Mouse (Mus musculus) kidney, embryonic 16.5 days (tissue): ENCODE measurements around the gene Muc1. TPM values are rescaled to one million over a fixed set of nuclear protein-coding genes. Genes with fewer than 3 reads are reported as not detected.

Experiments used
- ATAC-seq: fragments of 200-750 bp; cut with Nextera tagmentation; 2 replicates; pipeline ENCODE4 v1.8.0; 2017; ENCODE audit warnings: moderate TSS enrichment; ENCODE audit not compliant: low FRiP score, low TSS enrichment
- H3K27ac ChIP-seq: fragments of 300-500 bp; sonication (generic); 2 replicates; pipeline ENCODE4 v1.5.1; 2014; ENCODE audit warnings: low read length
- H3K27me3 ChIP-seq: fragments of 300-500 bp; sonication (generic); 2 replicates; pipeline ENCODE4 v1.6.1; 2014; ENCODE audit warnings: low read length, control low read depth, mixed read lengths; ENCODE audit not compliant: insufficient read depth
- H3K36me3 ChIP-seq: fragments of 300-500 bp; sonication (generic); 2 replicates; pipeline ENCODE4 v1.6.1; 2014; ENCODE audit warnings: low read length, control low read depth, mixed read lengths; ENCODE audit not compliant: insufficient read depth
- H3K4me1 ChIP-seq: fragments of 300-500 bp; sonication (generic); 2 replicates; pipeline ENCODE4 v1.6.1; 2014; ENCODE audit warnings: low read length, control low read depth, mixed read lengths; ENCODE audit not compliant: insufficient read depth
- H3K4me2 ChIP-seq: fragments of 300-500 bp; sonication (generic); replicated peaks from 2 replicates; pipeline ENCODE4 v1.6.1; 2014; ENCODE audit warnings: low read depth, low read length
- H3K4me3 ChIP-seq: fragments of 300-500 bp; sonication (generic); 2 replicates; pipeline ENCODE4 v1.5.1; 2014; ENCODE audit warnings: mild to moderate bottlenecking, low read length
- H3K9ac ChIP-seq: fragments of 300-500 bp; sonication (generic); replicated peaks from 2 replicates; pipeline ENCODE4 v1.6.1; 2014; ENCODE audit warnings: low read length
- H3K9me3 ChIP-seq: fragments of 300-500 bp; sonication (generic); 2 replicates; pipeline ENCODE4 v1.6.1; 2016; ENCODE audit warnings: low read length, control low read depth
- WGBS: fragments of 180-500 bp; shearing (Covaris S2); extraction: QIAGEN DNeasy Blood & Tissue Kit; methylation state at CpG from one replicate; pipeline ENCODE4 v1.1.7; 2014; 5-methylcytosine and 5-hydroxymethylcytosine counted together
- microRNA counts: library from miRNA; unstranded; fragments of <30 nt; microRNA quantifications from one replicate; lab custom pipeline; 2016
- microRNA-seq: library from miRNA; unstranded; fragments of <30 nt; microRNA quantifications from one replicate; pipeline ENCODE4, GENCODE M21; 2016
- polyA plus RNA-seq: library from polyadenylated mRNA; unstranded; fragments of >200 nt; fragmentation: Nextera tagmentation; extraction: Ambion mirVana; gene quantifications from 2 replicates; pipeline ENCODE4 v1.2.1, GENCODE M21; 2015

Muc1 gene
- polyA plus RNA-seq, 1 experiment from 2014 or later: 23.6 TPM

DNA sequence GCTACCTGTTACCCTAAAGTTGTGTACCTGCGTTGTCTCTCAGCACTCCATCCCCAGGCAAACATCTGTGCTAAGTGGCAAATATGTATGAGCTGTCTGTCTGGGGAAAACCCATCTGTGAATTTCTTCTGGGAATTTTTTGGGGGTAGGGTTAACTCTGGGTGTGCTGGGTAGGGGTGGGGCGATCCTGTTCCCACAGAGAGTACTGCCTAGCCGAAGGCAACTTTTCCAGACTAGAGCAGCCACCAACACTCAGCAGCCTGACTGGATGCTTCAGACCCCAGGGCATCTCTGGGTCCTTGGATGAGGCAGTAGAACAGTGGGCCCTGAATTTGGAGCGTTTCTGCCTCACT, 53.4 kb downstream of the Muc1 start:
- Histone ChIP-seq H3K4me2 (no peak overlapping the region), H3K27ac (no peak overlapping the region), H3K27me3 (no peaks in the 10 kb centered on the region), H3K4me3 (no peak overlapping the region), H3K4me1 (peaks cover 37% of the 10 kb centered on the region), H3K9ac (no peak overlapping the region), H3K9me3 (no peaks in the 10 kb centered on the region), H3K36me3 (no peaks in the 10 kb centered on the region)
- no peak for ATAC-seq
- 23% methylated on average over 4 of the region's 4 CpGs for WGBS

MicroRNA genes within 50 kb of the gene (microRNA counts, 519-probe panel; counts per million panel counts)
- 104 counts per million, percentile 35 among the panel's probes with 10 or more counts for microRNA mmu-miR-92b (lab: Ali Mortazavi, UCI)

Small RNA genes within 50 kb of the gene (microRNA-seq; reads per million reads assigned to microRNA genes)
- 230 reads per million, percentile 66 among the genes with 10 or more reads in this experiment for gene Mir92b

Other genes with a start within 250 kb of the Muc1 start
- gene Rusc1, start 135.7 kb upstream of the Muc1 start, polyA plus RNA-seq: 21.3 and 22.5 TPM in 2 replicates
- gene Gm43738, start 128.0 kb upstream of the Muc1 start, polyA plus RNA-seq: not detected in 2 replicates
- gene Fdps, start 127.1 kb upstream of the Muc1 start, polyA plus RNA-seq: 175 and 179 TPM in 2 replicates
- 4.7 and 5.0 TPM in 2 replicates for gene Pklr, start 92.9 kb upstream of the Muc1 start, polyA plus RNA-seq
- 1.8 and 2.0 TPM in 2 replicates for gene Hcn3, start 68.9 kb upstream of the Muc1 start, polyA plus RNA-seq
- 29.1 and 30.6 TPM in 2 replicates for gene Clk2, start 64.3 kb upstream of the Muc1 start, polyA plus RNA-seq
- 140 TPM in 2 replicates for gene Scamp3, start 51.6 kb upstream of the Muc1 start, polyA plus RNA-seq
- gene Fam189b, start 45.9 kb upstream of the Muc1 start, polyA plus RNA-seq: 43.6 and 51.2 TPM in 2 replicates
- gene Gba, start 26.1 kb upstream of the Muc1 start, polyA plus RNA-seq: 54.9 and 56.1 TPM in 2 replicates
- 18.2 and 18.4 TPM in 2 replicates for gene Thbs3, start 13.9 kb upstream of the Muc1 start, polyA plus RNA-seq
- gene Mtx1, start 2.0 kb upstream of the Muc1 start, polyA plus RNA-seq: 227 and 235 TPM in 2 replicates
- gene Krtcap2, start 16.9 kb downstream of the Muc1 start, polyA plus RNA-seq: 272 and 300 TPM in 2 replicates
- 4.7 and 6.0 TPM in 2 replicates for gene Trim46, start 17.3 kb downstream of the Muc1 start, polyA plus RNA-seq
- 127 and 146 TPM in 2 replicates for gene Dpm3, start 30.3 kb downstream of the Muc1 start, polyA plus RNA-seq
- 58.8 and 64.3 TPM in 2 replicates for gene Slc50a1, start 41.5 kb downstream of the Muc1 start, polyA plus RNA-seq
- gene Efna1, start 52.1 kb downstream of the Muc1 start, polyA plus RNA-seq: 81.9 and 86.7 TPM in 2 replicates
- 11.5 and 11.8 TPM in 2 replicates for gene Efna3, start 93.9 kb downstream of the Muc1 start, polyA plus RNA-seq
- gene Efna4, start 109.0 kb downstream of the Muc1 start, polyA plus RNA-seq: 29.2 and 31.3 TPM in 2 replicates
- gene Adam15, start 120.9 kb downstream of the Muc1 start, polyA plus RNA-seq: 107 and 108 TPM in 2 replicates
- 0.32 and 0.35 TPM in 2 replicates for gene Dcst2, start 132.9 kb downstream of the Muc1 start, polyA plus RNA-seq
- gene Dcst1, start 136.2 kb downstream of the Muc1 start, polyA plus RNA-seq: 2.9 and 3.3 TPM in 2 replicates
- gene Zbtb7b, start 165.7 kb downstream of the Muc1 start, polyA plus RNA-seq: 3.3 and 3.5 TPM in 2 replicates
- 0.18 and 1.3 TPM in 2 replicates for gene Lenep, start 173.7 kb downstream of the Muc1 start, polyA plus RNA-seq
- 35.0 and 39.3 TPM in 2 replicates for gene Flad1, start 182.8 kb downstream of the Muc1 start, polyA plus RNA-seq
- gene Cks1b, start 189.3 kb downstream of the Muc1 start, polyA plus RNA-seq: 483 and 495 TPM in 2 replicates
- 115 and 118 TPM in 2 replicates for gene Shc1, start 189.4 kb downstream of the Muc1 start, polyA plus RNA-seq
- gene Pygo2, start 201.2 kb downstream of the Muc1 start, polyA plus RNA-seq: 38.9 and 41.2 TPM in 2 replicates
- gene Pbxip1, start 207.6 kb downstream of the Muc1 start, polyA plus RNA-seq: 47.5 and 51.7 TPM in 2 replicates
- gene Pmvk, start 225.5 kb downstream of the Muc1 start, polyA plus RNA-seq: 56.1 and 59.3 TPM in 2 replicates